Mouse (Mus musculus): ENCODE measurements around the gene Gm20812. TPM values are rescaled to one million over a fixed set of nuclear protein-coding genes. Genes with fewer than 3 reads are reported as not detected.

The Gm20812 gene
- not detected in 2 replicates for polyA plus RNA-seq (2015; fragmentation: Nextera tagmentation; extraction: Ambion mirVana)

GRCm38 (mm10) chrY:12381681-12382080 lies at the start of gene Gm20812:
Gene Gm20812, plus strand, starts transcription at chrY:12381981.

Other genes with a start within 250 kb of the Gm20812 start
- gene Gm29554, start 108.0 kb upstream of the Gm20812 start, polyA plus RNA-seq (2015; fragmentation: Nextera tagmentation; extraction: Ambion mirVana), result not detected in 2 replicates

Data from spleen, postnatal 0 days (tissue).